Mouse (Mus musculus) midbrain, embryonic 11.5 days (tissue): Measurements from ENCODE around the gene Timm8a2. TPM values are rescaled to one million over a fixed set of nuclear protein-coding genes. Genes with fewer than 3 reads are reported as not detected.
A peak's percentile ranks its signal among the peaks of the same experiment; 100 is the strongest.
"Not testable (repeated sequence)": the region's sequence is repeated elsewhere in the genome, so short reads cannot be mapped to it uniquely, and the experiment has no call there.

Experiments
- ATAC-seq: fragments of 200-750 bp; cut with Nextera tagmentation; 2 replicates; pipeline ENCODE4 v1.8.0; 2017; ENCODE audit warnings: moderate TSS enrichment, moderate library complexity; ENCODE audit not compliant: low FRiP score
- DNase-seq: peaks from one replicate; pipeline ENCODE4 v3.0.0; 2015; ENCODE audit warnings: low spot score; ENCODE audit errors: missing footprints
- H3K27ac ChIP-seq: fragments of 300-500 bp; sonication (generic); 2 replicates; pipeline ENCODE4 v1.5.1; 2014; ENCODE audit warnings: low read depth, low read length
- H3K27me3 ChIP-seq: fragments of 300-500 bp; sonication (generic); 2 replicates; pipeline ENCODE4 v1.6.1; 2014; ENCODE audit warnings: mild to moderate bottlenecking, low read length, moderate library complexity, mixed read lengths; ENCODE audit not compliant: control insufficient read depth, insufficient read depth
- H3K36me3 ChIP-seq: fragments of 300-500 bp; sonication (generic); 2 replicates; pipeline ENCODE4 v1.6.1; 2014; ENCODE audit warnings: mild to moderate bottlenecking, low read length, moderate library complexity, mixed read lengths; ENCODE audit not compliant: control insufficient read depth, insufficient read depth
- H3K4me1 ChIP-seq: fragments of 300-500 bp; sonication (generic); 2 replicates; pipeline ENCODE4 v1.6.1; 2014; ENCODE audit warnings: low read length; ENCODE audit not compliant: control insufficient read depth, insufficient read depth
- H3K4me2 ChIP-seq: fragments of 300-500 bp; sonication (generic); 2 replicates; pipeline ENCODE4 v1.6.1; 2014; ENCODE audit warnings: mild to moderate bottlenecking, moderate library complexity
- H3K4me3 ChIP-seq: fragments of 300-500 bp; sonication (generic); 2 replicates; pipeline ENCODE4 v1.5.1; 2014; ENCODE audit warnings: low read depth, low read length
- H3K9ac ChIP-seq: fragments of 300-500 bp; sonication (generic); 2 replicates; pipeline ENCODE4 v1.6.1; 2014; ENCODE audit warnings: low read length
- H3K9me3 ChIP-seq: fragments of 300-500 bp; sonication (generic); 2 replicates; pipeline ENCODE4 v1.6.1; 2016; ENCODE audit warnings: low read length; ENCODE audit not compliant: control insufficient read depth
- WGBS: fragments of 180-500 bp; shearing (Covaris S2); extraction: QIAGEN DNeasy Blood & Tissue Kit; methylation state at CpG from one replicate; pipeline ENCODE4 v1.1.7; 2014; 5-methylcytosine and 5-hydroxymethylcytosine counted together
- polyA plus RNA-seq: library from polyadenylated mRNA; unstranded; fragments of >200 nt; fragmentation: Nextera tagmentation; extraction: Ambion mirVana; gene quantifications from 2 replicates; pipeline ENCODE4 v1.2.1, GENCODE M21; 2014

Gene Timm8a2
- polyA plus RNA-seq, 1 experiment from 2014 or later: not detected

- Histone ChIP-seq H3K36me3 (no peaks in the 10 kb centered on the region), H3K9me3 (no peaks in the 10 kb centered on the region), H3K4me2 (no peak overlapping the region), H3K9ac (no peak overlapping the region), H3K27ac (no peak overlapping the region), H3K27me3 (no peaks in the 10 kb centered on the region), H3K4me1 (no peaks in the 10 kb centered on the region), H3K4me3 (no peak overlapping the region)
- DNase-seq (no peak), ATAC-seq (no peak)
- WGBS: 88% methylated on average over 6 of the region's 6 CpGs
These were observed 26.9 kb downstream of the Timm8a2 start for GRCm38 (mm10) chr14:122061376-122061775.

DNA sequence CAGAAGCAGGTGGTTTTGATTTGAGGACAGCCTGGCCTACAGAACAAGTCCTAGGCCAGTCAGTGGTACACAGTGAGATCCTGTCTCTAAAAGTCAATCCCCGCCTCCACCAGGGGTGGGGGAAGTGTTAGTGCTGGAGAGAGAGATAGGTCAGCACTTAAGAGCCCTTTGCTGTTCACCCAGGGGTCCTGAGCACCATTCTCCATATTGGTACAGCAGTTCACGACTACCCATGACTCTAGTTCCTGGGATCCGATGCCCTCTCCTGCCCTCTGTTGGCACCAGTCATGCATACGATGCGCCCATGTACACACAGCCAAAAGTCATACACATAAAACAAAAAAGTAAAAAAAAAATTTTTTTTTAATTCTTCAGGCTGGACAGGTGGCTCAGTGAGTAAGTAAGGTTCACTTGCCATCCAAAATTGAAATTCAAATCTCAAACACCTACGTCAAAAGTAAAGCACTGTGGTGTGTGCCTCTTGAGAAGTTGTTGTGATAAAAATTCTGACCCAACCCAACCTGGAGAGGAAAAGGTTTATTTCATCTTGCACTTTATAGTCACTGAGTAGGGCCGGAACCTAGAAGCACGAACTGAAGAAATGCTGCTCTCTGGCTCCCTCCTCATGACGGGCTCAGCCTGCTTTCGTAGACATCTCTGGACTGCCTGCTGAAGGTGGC, 28.1 kb downstream of the Timm8a2 start:
- H3K27ac ChIP-seq: no peak overlapping the region
- H3K4me2 ChIP-seq: no peak overlapping the region
- ATAC-seq: no peak
- H3K27me3 ChIP-seq: no peaks in the 10 kb centered on the region
- no peak overlapping the region for H3K4me3 ChIP-seq
- H3K9ac ChIP-seq: no peak overlapping the region
- WGBS: 87% methylated on average over 10 of the region's 10 CpGs
- H3K4me1 ChIP-seq: no peaks in the 10 kb centered on the region
- no peaks in the 10 kb centered on the region for H3K36me3 ChIP-seq
- no peak for DNase-seq
- no peaks in the 10 kb centered on the region for H3K9me3 ChIP-seq

- Histone ChIP-seq H3K27ac (no peak overlapping the region), H3K4me1 (no peaks in the 10 kb centered on the region), H3K4me3 (no peak overlapping the region), H3K4me2 (no peak overlapping the region), H3K9ac (no peak overlapping the region), H3K9me3 (no peaks in the 10 kb centered on the region), H3K27me3 (no peaks in the 10 kb centered on the region), H3K36me3 (no peaks in the 10 kb centered on the region)
- ATAC-seq: no peak
- WGBS: 82% methylated on average over 5 of the region's 5 CpGs
- no peak for DNase-seq
These were observed 29.1 kb downstream of the Timm8a2 start for GRCm38 (mm10) chr14:122063599-122063998.

DNA sequence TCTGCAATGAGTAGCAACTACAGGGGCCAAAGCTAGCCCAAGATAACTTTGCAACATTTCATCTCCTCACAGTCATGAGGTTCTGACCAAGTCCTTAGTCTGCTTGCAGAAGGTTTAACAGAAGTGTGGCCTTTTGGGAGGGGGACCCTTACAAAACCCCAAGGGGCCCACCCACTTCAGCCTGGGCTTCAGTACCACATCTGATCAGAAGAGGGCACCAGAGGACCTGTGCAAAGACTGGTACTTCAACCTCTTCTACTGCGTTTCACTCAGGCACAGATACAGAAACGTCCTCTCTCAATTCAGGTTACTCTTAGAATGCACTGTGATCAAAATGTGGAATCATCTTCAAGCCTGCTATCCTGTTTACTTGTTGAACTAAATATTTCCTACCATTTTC, 30.0 kb downstream of the Timm8a2 start:
- Histone ChIP-seq H3K9ac (no peak overlapping the region), H3K4me3 (no peak overlapping the region), H3K9me3 (no peaks in the 10 kb centered on the region), H3K27ac (no peak overlapping the region), H3K27me3 (no peaks in the 10 kb centered on the region), H3K4me2 (no peak overlapping the region), H3K36me3 (no peaks in the 10 kb centered on the region), H3K4me1 (no peaks in the 10 kb centered on the region)
- WGBS: 2% methylated on average over 2 of the region's 2 CpGs
- peak; percentile 93 for DNase-seq
- ATAC-seq: no peak

GRCm38 (mm10) chr14:122066243-122066642, 31.8 kb downstream of the Timm8a2 start:
- H3K9me3 ChIP-seq: no peaks in the 10 kb centered on the region
- DNase-seq: no peak
- no peaks in the 10 kb centered on the region for H3K27me3 ChIP-seq
- no peaks in the 10 kb centered on the region for H3K4me1 ChIP-seq
- no peaks in the 10 kb centered on the region for H3K36me3 ChIP-seq
- no peak overlapping the region for H3K27ac ChIP-seq
- no peak for ATAC-seq
- 83% methylated on average over 4 of the region's 4 CpGs for WGBS
- H3K4me3 ChIP-seq: no peak overlapping the region
- no peak overlapping the region for H3K4me2 ChIP-seq
- H3K9ac ChIP-seq: no peak overlapping the region

DNA sequence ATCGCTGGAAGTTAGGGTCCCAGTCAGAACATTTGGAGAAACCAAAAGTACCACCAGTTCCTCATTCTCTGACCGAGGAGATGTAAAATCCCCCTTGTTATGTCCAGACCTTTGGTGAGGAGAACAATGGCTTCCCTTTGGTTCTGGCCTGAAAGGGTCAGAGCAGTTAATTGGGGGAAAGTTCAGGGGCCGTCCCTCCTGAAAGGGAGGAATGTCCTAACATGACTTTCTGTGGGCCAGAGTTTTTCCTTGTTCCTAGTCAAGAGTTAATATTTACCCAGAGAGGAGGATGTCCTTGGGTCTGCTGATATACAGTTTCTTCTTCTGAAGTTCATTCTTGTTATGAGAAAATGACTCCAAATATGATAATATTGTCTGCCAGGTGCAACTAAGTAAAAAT, 33.6 kb downstream of the Timm8a2 start:
- H3K9ac ChIP-seq, H3K36me3 ChIP-seq, H3K27ac ChIP-seq, H3K4me2 ChIP-seq, H3K4me3 ChIP-seq, H3K9me3 ChIP-seq, ATAC-seq, H3K4me1 ChIP-seq, H3K27me3 ChIP-seq, DNase-seq: not testable (repeated sequence)
- WGBS: 41% methylated on average over 3 of the region's 3 CpGs

DNA sequence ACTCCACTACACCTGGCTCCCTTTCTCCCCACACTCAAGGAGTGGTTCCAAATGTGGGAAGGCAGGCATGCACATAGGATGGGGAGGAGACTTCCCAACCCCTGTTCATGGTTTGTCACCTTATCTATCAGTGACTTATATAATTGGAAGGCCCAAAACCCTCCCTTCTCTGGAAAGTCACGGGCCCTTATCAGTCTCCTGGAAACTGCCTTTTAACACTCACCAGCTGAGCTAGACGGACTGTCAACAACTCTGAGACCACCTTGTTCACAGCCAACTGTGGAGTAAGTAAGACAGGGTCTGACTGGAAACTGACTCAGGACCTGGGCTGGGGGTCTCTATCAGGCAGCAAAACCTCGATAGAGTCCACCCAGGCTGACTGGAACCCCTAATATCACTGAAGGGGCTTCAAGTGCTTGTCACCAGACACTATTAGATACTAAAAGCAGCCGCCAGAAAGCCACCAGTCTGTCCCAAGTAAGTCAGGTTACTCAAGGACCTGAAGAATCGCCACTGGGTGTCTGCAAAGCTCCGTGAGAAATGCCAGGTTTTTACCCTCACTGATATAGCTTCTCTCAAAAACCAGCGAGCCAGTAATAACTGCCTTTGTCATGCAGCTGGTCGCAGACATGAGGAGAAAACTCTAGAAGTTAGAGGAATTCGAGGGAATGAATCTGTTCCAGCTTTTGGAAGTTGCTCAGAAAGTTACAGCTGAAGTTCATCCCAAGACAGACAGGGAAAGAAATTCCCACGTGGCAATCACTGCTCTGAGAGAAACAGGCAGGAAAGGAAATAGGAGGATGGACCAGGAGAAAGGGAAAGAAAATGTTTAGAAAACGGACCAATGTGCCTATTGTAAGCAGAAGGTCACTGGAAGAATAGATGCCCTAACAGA, 34.6 kb downstream of the Timm8a2 start:
- Histone ChIP-seq H3K27me3 (no peaks in the 10 kb centered on the region), H3K4me1 (no peaks in the 10 kb centered on the region), H3K36me3 (no peaks in the 10 kb centered on the region), H3K9ac (no peak overlapping the region), H3K4me3 (no peak overlapping the region), H3K4me2 (no peak overlapping the region), H3K27ac (no peak overlapping the region), H3K9me3 (no peaks in the 10 kb centered on the region)
- ATAC-seq (no peak), DNase-seq (no peak)
- 64% methylated on average over 11 of the region's 11 CpGs for WGBS

- DNase-seq (no peak), ATAC-seq (no peak)
- no peak overlapping the region for H3K9ac ChIP-seq
- no peaks in the 10 kb centered on the region for H3K36me3 ChIP-seq
- H3K4me2 ChIP-seq: no peak overlapping the region
- H3K27ac ChIP-seq: no peak overlapping the region
- H3K4me1 ChIP-seq: no peaks in the 10 kb centered on the region
- no peaks in the 10 kb centered on the region for H3K27me3 ChIP-seq
- 85% methylated on average over 3 of the region's 3 CpGs for WGBS
- no peak overlapping the region for H3K4me3 ChIP-seq
- no peaks in the 10 kb centered on the region for H3K9me3 ChIP-seq
These were observed 35.5 kb downstream of the Timm8a2 start for GRCm38 (mm10) chr14:122069948-122070347.

DNA sequence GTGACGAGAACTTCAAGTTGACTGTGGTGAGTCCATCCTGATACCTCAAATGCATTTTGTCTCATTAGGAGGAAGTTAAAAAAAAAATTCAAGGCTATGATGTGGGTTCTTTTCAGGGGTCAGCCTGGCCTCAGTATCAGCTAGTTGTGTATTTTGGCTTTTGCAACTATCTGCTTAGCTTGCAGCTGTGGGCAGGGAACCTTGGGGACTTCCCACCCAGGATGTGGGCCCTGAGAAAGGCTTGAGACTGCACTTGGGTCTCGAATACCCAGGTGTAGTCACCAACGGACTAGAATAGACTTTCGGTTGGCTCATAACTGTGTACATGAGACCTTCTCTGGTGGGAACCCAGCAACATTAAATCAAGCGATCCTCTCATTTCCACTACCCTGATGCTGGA, 38.9 kb downstream of the Timm8a2 start:
- Histone ChIP-seq H3K36me3 (no peaks in the 10 kb centered on the region), H3K9me3 (no peaks in the 10 kb centered on the region), H3K9ac (no peak overlapping the region), H3K4me3 (no peak overlapping the region), H3K4me2 (no peak overlapping the region), H3K4me1 (no peaks in the 10 kb centered on the region), H3K27ac (no peak overlapping the region), H3K27me3 (no peaks in the 10 kb centered on the region)
- DNase-seq: no peak
- no peak for ATAC-seq
- 89% methylated on average over 5 of the region's 5 CpGs for WGBS
